Comparison of ENCODE assay signal across 18 mouse cellular contexts in the genomic region with DNA sequence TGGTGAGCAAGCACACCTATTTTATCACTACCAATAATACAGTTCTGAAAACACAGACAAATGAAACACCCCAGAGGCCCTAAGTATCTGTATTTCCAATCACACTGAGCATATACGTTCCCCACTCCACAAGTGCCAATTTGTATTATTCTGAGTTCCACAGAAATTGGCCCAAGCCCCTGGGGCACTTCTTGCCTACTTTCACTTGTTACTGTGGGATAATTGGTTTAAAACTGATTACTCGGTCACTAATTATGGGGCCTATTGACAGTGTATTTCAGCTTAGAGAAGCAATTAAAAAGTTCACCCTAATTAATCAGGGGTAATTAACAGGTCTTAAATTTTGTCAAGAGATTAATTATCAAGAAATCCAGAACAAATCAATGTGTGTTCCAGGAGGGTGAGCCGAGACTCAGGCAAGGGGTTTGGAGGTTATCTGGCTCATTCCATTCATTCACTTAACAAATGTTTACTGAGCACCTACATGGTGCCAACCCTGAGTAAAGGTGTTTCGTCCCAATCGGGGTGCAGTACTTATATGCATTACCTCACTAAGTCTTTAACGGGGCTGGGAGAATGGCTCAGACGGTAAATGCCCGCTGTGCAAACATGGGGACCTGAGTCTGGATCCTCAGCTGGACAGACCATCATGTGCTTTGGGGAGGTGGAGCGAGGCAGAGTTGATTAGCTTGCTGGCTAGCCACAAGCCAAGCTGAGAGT. TPM values are rescaled to one million over a fixed set of nuclear protein-coding genes. Genes with fewer than 3 reads are reported as not detected.
DNase-seq lines count a peak whose midpoint lies in the region; ATAC-seq and TF ChIP-seq lines count a peak whose summit lies in the region.
"Had no signal": no experiment of that assay in that cellular context is flagged by ENCODE, and none has a peak within 500 bp of the region (broad histone marks: within the 10 kb centered on the region; RNA-seq: fewer than 3 reads in every experiment).

No protein-coding gene starts in this region.

- DNase-seq in forebrain, embryonic 10.5 days (ENCODE audit: extremely low spot score, low spot score), result no peak
- peak; percentile 13 for DNase-seq in hindbrain, postnatal 0 days (ENCODE audit: low spot score)
- no peak for DNase-seq in hindbrain, embryonic 10.5 days (ENCODE audit: low spot score)
- peak; percentile 45 for DNase-seq in Muller cell, postnatal 12 days (ENCODE audit: inconsistent ontology term)
- peak; percentile 20 for DNase-seq in stomach, postnatal 0 days (ENCODE audit: low spot score)
- DNase-seq: adrenal gland, adult 2 months; adrenal gland, postnatal 25 days; cerebellum, adult 2 months; cerebellum, postnatal 10 days; heart, adult 2 months had no signal

- 50% methylated on average over 9 of the region's 9 CpGs for WGBS in forebrain, embryonic 12.5 days
- 76% methylated on average over 9 of the region's 9 CpGs for WGBS in forebrain, embryonic 10.5 days
- 75% methylated on average over 9 of the region's 9 CpGs for WGBS in hindbrain, postnatal 0 days
- WGBS in hindbrain, embryonic 10.5 days, result 87% methylated on average over 9 of the region's 9 CpGs
- WGBS in stomach, postnatal 0 days, result 73% methylated on average over 9 of the region's 9 CpGs

- no peak overlapping the region for H3K4me2 ChIP-seq in forebrain, embryonic 12.5 days
- no peak overlapping the region for H3K4me2 ChIP-seq in hindbrain, postnatal 0 days (ENCODE audit: low read depth, low read length)
- H3K4me2 ChIP-seq in stomach, postnatal 0 days (replicated peaks; ENCODE audit: low read depth), result no peak overlapping the region
- H3K4me2 ChIP-seq: heart, embryonic 12.5 days; hindbrain, embryonic 15.5 days had no signal

- H3K4me3 ChIP-seq in forebrain, embryonic 12.5 days (replicated peaks), result no peak overlapping the region
- H3K4me3 ChIP-seq in forebrain, embryonic 10.5 days, result no peak overlapping the region
- no peak overlapping the region for H3K4me3 ChIP-seq in hindbrain, postnatal 0 days (ENCODE audit: low read length)
- no peak overlapping the region for H3K4me3 ChIP-seq in hindbrain, embryonic 10.5 days
- no peak overlapping the region for H3K4me3 ChIP-seq in stomach, postnatal 0 days (ENCODE audit: low read depth, low read length)
- H3K4me3 ChIP-seq: heart, adult 2 months; heart, embryonic 12.5 days; hindbrain, embryonic 15.5 days had no signal

- no peaks in the 10 kb centered on the region for H3K9me3 ChIP-seq in forebrain, embryonic 12.5 days
- no peaks in the 10 kb centered on the region for H3K9me3 ChIP-seq in forebrain, embryonic 10.5 days
- no peaks in the 10 kb centered on the region for H3K9me3 ChIP-seq in hindbrain, postnatal 0 days (ENCODE audit: low read length)
- H3K9me3 ChIP-seq in hindbrain, embryonic 10.5 days, result no peaks in the 10 kb centered on the region
- H3K9me3 ChIP-seq in stomach, postnatal 0 days (ENCODE audit: control insufficient read depth, low read length), result no peaks in the 10 kb centered on the region
- H3K9me3 ChIP-seq: heart, embryonic 12.5 days; hindbrain, embryonic 15.5 days had no signal

- no peak overlapping the region for H3K9ac ChIP-seq in forebrain, embryonic 12.5 days
- H3K9ac ChIP-seq in hindbrain, postnatal 0 days (replicated peaks; ENCODE audit: low read length), result no peak overlapping the region
- no peak overlapping the region for H3K9ac ChIP-seq in stomach, postnatal 0 days (ENCODE audit: low read length)
- H3K9ac ChIP-seq: heart, embryonic 12.5 days; hindbrain, embryonic 15.5 days had no signal

- no peaks in the 10 kb centered on the region for H3K36me3 ChIP-seq in forebrain, embryonic 12.5 days (replicated peaks)
- no peaks in the 10 kb centered on the region for H3K36me3 ChIP-seq in forebrain, embryonic 10.5 days (replicated peaks)
- no peaks in the 10 kb centered on the region for H3K36me3 ChIP-seq in hindbrain, postnatal 0 days (ENCODE audit: insufficient read depth, low read length)
- H3K36me3 ChIP-seq in hindbrain, embryonic 10.5 days, result no peaks in the 10 kb centered on the region
- H3K36me3 ChIP-seq in stomach, postnatal 0 days (ENCODE audit: control insufficient read depth, insufficient read depth, low read length), result no peaks in the 10 kb centered on the region
- H3K36me3 ChIP-seq: heart, embryonic 12.5 days; hindbrain, embryonic 15.5 days had no signal

- H3K27ac ChIP-seq in forebrain, embryonic 12.5 days, result no peak overlapping the region
- H3K27ac ChIP-seq in forebrain, embryonic 10.5 days, result no peak overlapping the region
- no peak overlapping the region for H3K27ac ChIP-seq in hindbrain, postnatal 0 days
- no peak overlapping the region for H3K27ac ChIP-seq in hindbrain, embryonic 10.5 days
- H3K27ac ChIP-seq in stomach, postnatal 0 days (replicated peaks), result no peak overlapping the region
- H3K27ac ChIP-seq: heart, adult 2 months; hindbrain, embryonic 15.5 days had no signal

- peak; percentile 20; the same call in 1 of the 2 replicates for ATAC-seq in forebrain, embryonic 12.5 days (ENCODE audit: low FRiP score)
- ATAC-seq in hindbrain, postnatal 0 days, result peak; percentile 58; the same call in 1 of the 2 replicates
- ATAC-seq in stomach, postnatal 0 days (ENCODE audit: low FRiP score, low TSS enrichment), result peak; percentile 59
- ATAC-seq: inflammation-experienced regulatory T-cells, adult 6 months; intestine, postnatal 0 days had no signal

- TF ChIP-seq EP300 in stomach, postnatal 0 days (optimal IDR thresholded peaks at IDR 0.05), result no peak

- TF ChIP-seq CTCF in hindbrain, postnatal 0 days (IDR thresholded peaks at IDR 0.05; ENCODE audit: low read depth), result no peak
- TF ChIP-seq CTCF in stomach, postnatal 0 days (IDR thresholded peaks at IDR 0.05; ENCODE audit: low read depth), result no peak

- H3K27me3 ChIP-seq in forebrain, embryonic 12.5 days, result peaks cover 73% of the 10 kb centered on the region
- H3K27me3 ChIP-seq in forebrain, embryonic 10.5 days (ENCODE audit: poor library complexity, severe bottlenecking), result peaks cover 59% of the 10 kb centered on the region
- H3K27me3 ChIP-seq in hindbrain, postnatal 0 days (ENCODE audit: insufficient read depth, low read length), result no peaks in the 10 kb centered on the region
- no peaks in the 10 kb centered on the region for H3K27me3 ChIP-seq in hindbrain, embryonic 10.5 days (ENCODE audit: insufficient read depth, poor library complexity, severe bottlenecking)
- H3K27me3 ChIP-seq in stomach, postnatal 0 days (ENCODE audit: control insufficient read depth, insufficient read depth, low read length), result no peaks in the 10 kb centered on the region
- H3K27me3 ChIP-seq: heart, embryonic 12.5 days; hindbrain, embryonic 15.5 days had no signal

- no peaks in the 10 kb centered on the region for H3K4me1 ChIP-seq in forebrain, embryonic 12.5 days
- peaks cover 5% of the 10 kb centered on the region; the same call in 1 of the 2 replicates for H3K4me1 ChIP-seq in forebrain, embryonic 10.5 days
- H3K4me1 ChIP-seq in hindbrain, postnatal 0 days (ENCODE audit: insufficient read depth, low read length), result no peaks in the 10 kb centered on the region
- no peaks in the 10 kb centered on the region for H3K4me1 ChIP-seq in hindbrain, embryonic 10.5 days (replicated peaks)
- peaks cover 2% of the 10 kb centered on the region; the same call in 1 of the 2 replicates for H3K4me1 ChIP-seq in stomach, postnatal 0 days (replicated peaks; ENCODE audit: control insufficient read depth, insufficient read depth)
- H3K4me1 ChIP-seq: heart, embryonic 12.5 days had no signal

RNA-seq across cellular contexts. Expression of gene Hs3st2, which starts 56.1 kb away (rescaled TPM):
- 0.08 and 0.56 TPM in 2 replicates for polyA plus RNA-seq in forebrain, embryonic 12.5 days (2016; fragmentation: Nextera tagmentation; extraction: Ambion mirVana)
- not detected in 2 replicates for polyA plus RNA-seq in forebrain, embryonic 10.5 days (2016; fragmentation: Nextera tagmentation; extraction: Ambion mirVana)
- 27.7 and 32.6 TPM in 2 replicates for total RNA-seq in hindbrain, postnatal 0 days (2014; rRNA removed)
- polyA plus RNA-seq in hindbrain, postnatal 0 days (2015; fragmentation: Nextera tagmentation; extraction: Ambion mirVana), result 17.4 and 18.9 TPM in 2 replicates
- polyA plus RNA-seq in hindbrain, embryonic 10.5 days (2016; fragmentation: Nextera tagmentation; extraction: Ambion mirVana), result 0.56 and 1.6 TPM in 2 replicates
- polyA plus RNA-seq in stomach, postnatal 0 days (2015; fragmentation: Nextera tagmentation; extraction: Ambion mirVana), result 0.91 and 0.92 TPM in 2 replicates
- total RNA-seq: CH12.LX; gastrocnemius, adult 8-10 months; heart, adult 2 months; heart, postnatal 25 days had no signal
- polyA plus RNA-seq: heart, adult 2 months; inflammation-experienced regulatory T-cells, adult 6 months had no signal

Comparison
In these comparisons a context has a peak if more than half of its experiments do, and no peak if none do; other contexts are left out.
1. DNase-seq: peak in hindbrain, postnatal 0 days (single experiment), Muller cell, postnatal 12 days (single experiment) and stomach, postnatal 0 days (single experiment); none in forebrain, embryonic 10.5 days (single experiment) and hindbrain, embryonic 10.5 days (single experiment).
2. Peak in every context shown above with its lines, with median percentiles within 50 percentile points of each other: ATAC-seq.